Mouse (Mus musculus) lung, postnatal 0 days (tissue): ENCODE results near the gene Guca1a. TPM values are rescaled to one million over a fixed set of nuclear protein-coding genes. Genes with fewer than 3 reads are reported as not detected.
"Not testable (repeated sequence)": the region's sequence is repeated elsewhere in the genome, so short reads cannot be mapped to it uniquely, and the experiment has no call there.

Experiments used
- ATAC-seq: fragments of 200-750 bp; cut with Nextera tagmentation; 2 replicates; pipeline ENCODE4 v1.8.0; 2017; ENCODE audit warnings: moderate library complexity
- DNase-seq: peaks from one replicate; pipeline ENCODE4 v3.0.0-alpha.2; 2016; ENCODE audit warnings: low spot score
- H3K27ac ChIP-seq: fragments of 300-500 bp; sonication (generic); 2 replicates; pipeline ENCODE4 v1.5.1; 2014; ENCODE audit warnings: antibody characterized with exemption, mild to moderate bottlenecking, low read length, mixed read lengths
- H3K27me3 ChIP-seq: fragments of 300-500 bp; sonication (generic); replicated peaks from 2 replicates; pipeline ENCODE4 v1.6.1; 2014; ENCODE audit warnings: low read length, mixed read lengths; ENCODE audit not compliant: insufficient read depth
- H3K36me3 ChIP-seq: fragments of 300-500 bp; sonication (generic); 2 replicates; pipeline ENCODE4 v1.6.1; 2014; ENCODE audit warnings: low read length, mixed read lengths; ENCODE audit not compliant: insufficient read depth
- H3K4me1 ChIP-seq: fragments of 300-500 bp; sonication (generic); 2 replicates; pipeline ENCODE4 v1.6.1; 2014; ENCODE audit warnings: antibody characterized with exemption, low read depth, low read length, mixed read lengths; ENCODE audit not compliant: insufficient read depth
- H3K4me2 ChIP-seq: fragments of 300-500 bp; sonication (generic); replicated peaks from 2 replicates; pipeline ENCODE4 v1.6.1; 2014; ENCODE audit warnings: low read depth, mild to moderate bottlenecking, low read length, moderate library complexity, mixed read lengths
- H3K4me3 ChIP-seq: fragments of 300-500 bp; sonication (generic); 2 replicates; pipeline ENCODE4 v1.5.1; 2014; ENCODE audit warnings: low read depth, low read length
- H3K9ac ChIP-seq: fragments of 300-500 bp; sonication (generic); replicated peaks from 2 replicates; pipeline ENCODE4 v1.6.1; 2014; ENCODE audit warnings: low read depth, mild to moderate bottlenecking
- H3K9me3 ChIP-seq: fragments of 300-500 bp; sonication (generic); 2 replicates; pipeline ENCODE4 v1.6.1; 2016; ENCODE audit warnings: low read length, mixed read lengths
- CTCF ChIP-seq: IDR thresholded peaks from 2 replicates; pipeline ENCODE4 v1.5.1; 2016; ENCODE audit warnings: antibody characterized with exemption, mild to moderate bottlenecking
- EP300 ChIP-seq: IDR thresholded peaks from 2 replicates; pipeline ENCODE4 v1.6.1; 2016; ENCODE audit warnings: antibody characterized with exemption, mild to moderate bottlenecking, control low read depth
- WGBS: fragments of 180-500 bp; shearing (Covaris S2); extraction: QIAGEN DNeasy Blood & Tissue Kit; methylation state at CpG from one replicate; pipeline ENCODE4 v1.1.7; 2014; 5-methylcytosine and 5-hydroxymethylcytosine counted together
- polyA plus RNA-seq: library from polyadenylated mRNA; unstranded; fragments of >200 nt; fragmentation: Nextera tagmentation; extraction: Ambion mirVana; gene quantifications from 2 replicates; pipeline ENCODE4 v1.2.1, GENCODE M21; 2015

Gene Guca1a
- polyA plus RNA-seq, 1 experiment from 2014 or later, result 2.0 TPM

DNA sequence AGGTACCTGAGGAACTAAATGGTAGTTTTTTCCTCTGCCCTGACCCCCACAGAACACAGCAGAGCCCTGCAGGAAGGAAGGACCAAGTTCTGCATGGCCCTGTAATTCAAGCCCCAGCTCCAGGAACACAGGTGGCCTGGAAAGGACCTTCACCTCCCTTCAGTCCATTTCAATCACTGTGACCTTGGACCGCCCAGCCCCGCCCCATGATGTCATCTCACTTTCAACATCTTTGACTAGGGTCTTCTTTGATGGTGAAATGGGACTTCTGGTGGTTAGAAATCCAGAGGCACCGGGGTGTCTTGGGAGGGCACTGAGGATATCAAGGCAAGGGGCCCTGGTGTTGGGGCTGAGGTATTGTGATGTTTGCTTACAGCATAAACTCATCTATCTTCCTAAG, 21.2 kb upstream of the Guca1a start:
- Histone ChIP-seq H3K4me3 (no peak overlapping the region), H3K9ac (no peak overlapping the region), H3K27ac (no peak overlapping the region), H3K9me3 (no peaks in the 10 kb centered on the region), H3K4me2 (no peak overlapping the region), H3K36me3 (no peaks in the 10 kb centered on the region), H3K27me3 (no peaks in the 10 kb centered on the region; the same call in 1 of the 2 replicates), H3K4me1 (no peaks in the 10 kb centered on the region)
- no peak for DNase-seq
- ATAC-seq, result no peak
- TF ChIP-seq EP300, result no peak
- TF ChIP-seq CTCF, result no peak
- WGBS, result 75% methylated on average over 3 of the region's 3 CpGs

DNA sequence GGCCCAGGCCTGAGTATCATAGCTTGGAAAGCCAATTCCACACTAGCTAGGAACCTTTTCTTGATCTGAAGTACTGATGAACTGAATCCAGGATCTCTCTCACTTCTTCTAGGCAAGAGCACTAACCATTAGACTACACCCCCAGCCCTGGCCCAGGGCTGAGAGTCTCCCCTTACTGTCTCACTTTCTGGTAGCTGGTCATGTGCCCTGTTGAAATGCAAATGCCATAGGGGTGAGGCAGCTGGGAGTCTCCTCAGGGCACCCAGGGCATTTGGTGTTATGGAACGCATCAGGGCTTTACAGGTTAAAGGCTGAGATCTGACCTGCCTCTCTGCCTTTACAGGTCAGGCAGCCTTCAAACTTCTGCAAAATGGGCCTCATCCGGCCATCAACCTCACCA, 19.8 kb upstream of the Guca1a start:
- no peak overlapping the region for H3K4me2 ChIP-seq
- no peaks in the 10 kb centered on the region for H3K36me3 ChIP-seq
- H3K27ac ChIP-seq, result no peak overlapping the region
- H3K27me3 ChIP-seq, result no peaks in the 10 kb centered on the region; the same call in 1 of the 2 replicates
- no peak overlapping the region for H3K9ac ChIP-seq
- no peaks in the 10 kb centered on the region for H3K9me3 ChIP-seq
- no peak for ATAC-seq
- no peak for TF ChIP-seq CTCF
- TF ChIP-seq EP300, result no peak
- 75% methylated on average over 2 of the region's 2 CpGs for WGBS
- DNase-seq, result no peak
- H3K4me3 ChIP-seq, result no peak overlapping the region
- no peaks in the 10 kb centered on the region for H3K4me1 ChIP-seq

DNA sequence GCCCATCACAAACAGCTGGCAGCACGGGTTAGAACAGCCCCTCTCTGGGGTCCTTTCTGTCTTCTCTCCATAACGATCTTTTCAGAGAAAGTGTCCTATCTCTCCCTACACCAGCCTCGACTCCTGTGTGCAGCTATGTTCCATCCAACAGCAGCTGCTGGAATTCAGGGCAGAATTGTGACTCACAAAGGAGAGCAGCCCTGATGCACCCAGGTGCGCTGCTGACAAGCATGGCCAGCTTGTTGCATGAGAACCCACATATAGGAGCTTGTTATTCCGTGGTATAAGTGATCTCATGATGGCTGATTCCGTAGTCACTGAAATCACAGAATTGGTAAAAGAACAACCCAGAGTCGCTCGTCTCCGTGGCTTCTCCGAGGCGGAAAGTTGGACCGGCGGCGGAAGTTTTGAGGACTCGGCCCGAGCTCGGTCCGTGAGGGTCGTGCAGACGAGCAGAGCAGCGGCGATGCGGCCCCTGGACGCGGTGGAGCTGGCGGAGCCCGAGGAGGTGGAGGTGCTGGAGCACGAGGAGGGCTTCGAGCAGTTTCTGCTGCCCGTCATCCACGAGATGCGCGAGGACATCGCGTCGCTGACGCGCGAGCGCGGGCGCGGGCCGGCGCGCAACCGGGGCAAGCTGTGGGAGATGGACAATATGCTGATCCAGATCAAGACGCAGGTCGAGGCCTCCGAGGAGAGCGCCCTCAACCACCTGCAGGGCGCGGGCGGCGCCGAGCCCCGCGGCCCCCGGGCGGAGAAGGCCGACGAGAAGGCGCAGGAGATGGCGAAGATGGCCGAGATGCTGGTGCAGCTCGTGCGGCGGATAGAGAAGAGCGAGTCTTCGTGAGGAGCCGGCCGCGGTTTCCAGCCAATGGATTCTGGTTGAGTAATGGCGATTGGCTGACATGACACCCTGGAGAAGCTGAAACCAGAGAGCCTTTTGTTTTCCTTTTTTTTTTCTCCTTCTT, 9.8 kb upstream of the Guca1a start:
- not testable (repeated sequence) for H3K27ac ChIP-seq, DNase-seq, H3K4me1 ChIP-seq, H3K9ac ChIP-seq, H3K36me3 ChIP-seq, H3K9me3 ChIP-seq
- WGBS, result 3% methylated on average over 71 of the region's 74 CpGs
- peak overlapping the region; percentile 35 for H3K4me2 ChIP-seq
- peak overlapping the region; percentile 12; the same call in 1 of the 2 replicates for H3K4me3 ChIP-seq
- H3K27me3 ChIP-seq, result peaks cover 12% of the 10 kb centered on the region; the same call in 1 of the 2 replicates
- ATAC-seq, result peak; percentile 21; the same call in 1 of the 2 replicates

- ATAC-seq (peak; percentile 69), DNase-seq (peak; percentile 63)
- Histone ChIP-seq H3K9me3 (no peaks in the 10 kb centered on the region), H3K27ac (no peak overlapping the region), H3K27me3 (peaks cover 12% of the 10 kb centered on the region; the same call in 1 of the 2 replicates), H3K36me3 (no peaks in the 10 kb centered on the region), H3K4me2 (no peak overlapping the region), H3K9ac (no peak overlapping the region), H3K4me1 (no peaks in the 10 kb centered on the region), H3K4me3 (no peak overlapping the region)
- TF ChIP-seq CTCF (peak; percentile 86), EP300 (no peak)
- WGBS, result 15% methylated on average over 8 of the region's 8 CpGs
Observed at GRCm38 (mm10) chr17:47408558-47408898, 8.1 kb upstream of the Guca1a start.

DNA sequence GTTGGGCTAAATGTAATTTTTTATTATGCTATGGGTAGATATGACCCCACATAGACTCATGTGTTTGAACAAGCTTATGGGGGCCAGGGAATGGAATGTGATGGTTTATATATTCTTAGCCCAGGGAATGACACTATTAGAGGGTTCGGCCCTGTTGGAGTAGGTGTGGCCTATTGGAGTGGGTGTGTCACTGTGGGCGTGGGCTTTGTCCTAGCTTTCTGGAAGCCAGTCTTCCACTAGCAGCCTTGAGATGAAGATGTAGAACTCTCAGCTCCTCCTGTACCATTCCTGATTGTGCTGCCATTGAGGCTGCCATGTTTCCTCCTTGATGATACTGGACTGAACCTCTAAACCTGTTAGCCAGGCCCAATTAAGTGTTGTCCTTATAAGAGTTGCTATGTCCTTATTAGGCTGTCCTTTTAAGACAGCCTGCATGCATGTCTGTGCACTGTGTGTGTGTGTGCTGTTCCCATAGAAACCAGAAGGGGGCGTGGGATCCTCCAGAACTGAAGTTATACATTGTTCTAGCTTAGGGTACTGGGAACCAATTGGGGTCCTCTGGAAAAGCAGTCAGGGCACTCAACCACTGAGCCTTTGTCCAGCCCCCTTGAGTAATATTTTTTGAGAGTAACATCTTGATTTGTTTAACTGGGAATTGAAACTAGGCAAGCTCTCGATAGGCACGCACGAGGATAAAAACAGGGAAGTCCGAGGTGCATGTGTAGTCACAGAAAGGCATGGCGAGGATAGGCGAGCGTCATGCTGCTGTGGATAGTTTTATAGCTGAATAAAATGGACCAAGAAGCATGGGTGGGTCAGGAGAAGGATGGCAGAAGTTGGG, 7.6 kb upstream of the Guca1a start:
- Histone ChIP-seq H3K4me2 (no peak overlapping the region), H3K27ac (no peak overlapping the region), H3K9me3 (no peaks in the 10 kb centered on the region), H3K9ac (no peak overlapping the region), H3K36me3 (no peaks in the 10 kb centered on the region), H3K4me3 (no peak overlapping the region), H3K4me1 (no peaks in the 10 kb centered on the region), H3K27me3 (peaks cover 12% of the 10 kb centered on the region; the same call in 1 of the 2 replicates)
- DNase-seq (no peak), ATAC-seq (no peak)
- TF ChIP-seq EP300 (no peak), CTCF (no peak)
- WGBS, result 57% methylated on average over 10 of the region's 10 CpGs

GRCm38 (mm10) chr17:47399091-47399490, 1.3 kb downstream of the Guca1a start:
- 81% methylated on average over 8 of the region's 8 CpGs for WGBS
- TF ChIP-seq EP300 (no peak), CTCF (no peak)
- H3K36me3 ChIP-seq, result no peaks in the 10 kb centered on the region

More at GRCm38 (mm10) chr17:47399091-47399490, 1.3 kb downstream of the Guca1a start:
- Histone ChIP-seq H3K27ac (no peak overlapping the region), H3K4me1 (no peaks in the 10 kb centered on the region), H3K27me3 (no peaks in the 10 kb centered on the region), H3K4me2 (no peak overlapping the region), H3K4me3 (no peak overlapping the region), H3K9me3 (no peaks in the 10 kb centered on the region), H3K9ac (no peak overlapping the region)
- no peak for ATAC-seq
- no peak for DNase-seq
